Mouse (Mus musculus) limb, embryonic 14.5 days (tissue): ENCODE data around the gene Pfn1. TPM values are rescaled to one million over a fixed set of nuclear protein-coding genes. Genes with fewer than 3 reads are reported as not detected.

Experiments
- ATAC-seq: fragments of 200-750 bp; cut with Nextera tagmentation; 2 replicates; pipeline ENCODE4 v1.8.0; 2017; ENCODE audit warnings: low read depth, moderate number of reproducible peaks, moderate TSS enrichment; ENCODE audit not compliant: low FRiP score
- DNase-seq: peaks from one replicate; pipeline ENCODE4 v3.0.0-alpha.2; 2015; ENCODE audit warnings: low spot score
- H3K27ac ChIP-seq: fragments of 300-500 bp; sonication (generic); replicated peaks from 2 replicates; pipeline ENCODE4 v1.5.1; 2014; ENCODE audit warnings: low read depth, mild to moderate bottlenecking, low read length, moderate library complexity, mixed read lengths
- H3K27me3 ChIP-seq: fragments of 300-500 bp; sonication (generic); 2 replicates; pipeline ENCODE4 v1.6.1; 2014; ENCODE audit warnings: low read length, mixed read lengths; ENCODE audit not compliant: control insufficient read depth, insufficient read depth
- H3K36me3 ChIP-seq: fragments of 300-500 bp; sonication (generic); 2 replicates; pipeline ENCODE4 v1.6.1; 2014; ENCODE audit warnings: mild to moderate bottlenecking, low read length, moderate library complexity, mixed read lengths; ENCODE audit not compliant: control insufficient read depth, insufficient read depth
- H3K4me1 ChIP-seq: fragments of 300-500 bp; sonication (generic); 2 replicates; pipeline ENCODE4 v1.6.1; 2014; ENCODE audit warnings: antibody characterized with exemption, low read length, mixed read lengths; ENCODE audit not compliant: control insufficient read depth, insufficient read depth
- H3K4me2 ChIP-seq: fragments of 300-500 bp; sonication (generic); replicated peaks from 2 replicates; pipeline ENCODE4 v1.6.1; 2014; ENCODE audit warnings: low read depth, mild to moderate bottlenecking, low read length, moderate library complexity; ENCODE audit not compliant: severe bottlenecking
- H3K4me3 ChIP-seq: fragments of 300-500 bp; sonication (generic); replicated peaks from 2 replicates; pipeline ENCODE4 v1.5.1; 2014; ENCODE audit warnings: low read length
- H3K9ac ChIP-seq: fragments of 300-500 bp; sonication (generic); 2 replicates; pipeline ENCODE4 v1.6.1; 2014; ENCODE audit warnings: mild to moderate bottlenecking, low read depth, low read length, moderate library complexity; ENCODE audit not compliant: severe bottlenecking
- H3K9me3 ChIP-seq: fragments of 300-500 bp; sonication (generic); 2 replicates; pipeline ENCODE4 v1.6.1; 2016; ENCODE audit warnings: low read length; ENCODE audit not compliant: control insufficient read depth
- POLR2A ChIP-seq: fragments of 200-500 bp; IDR thresholded peaks from 2 replicates; pipeline ENCODE4 v1.8.0; 2012; ENCODE audit warnings: inconsistent platforms, mild to moderate bottlenecking, moderate library complexity, borderline replicate concordance; ENCODE audit not compliant: insufficient read depth, insufficient read length; ENCODE audit errors: extremely low read depth
- WGBS: fragments of 180-500 bp; shearing (Covaris S2); extraction: QIAGEN DNeasy Blood & Tissue Kit; methylation state at CpG from one replicate; pipeline ENCODE4 v1.1.7; 2014; 5-methylcytosine and 5-hydroxymethylcytosine counted together
- polyA plus RNA-seq, 2 experiments: library from polyadenylated mRNA; depleted of rRNA in 1 of 2; stranded (reverse) in 1 of 2; unstranded in 1 of 2; fragments of >200 nt; fragmentation: Nextera tagmentation in 1 of 2; extraction: Ambion mirVana in 1 of 2; gene quantifications; 2 replicates each; pipeline versions ENCODE4 v1.2.1 to v1.2.3; 2012 to 2014

Gene Pfn1
- polyA plus RNA-seq, 2 experiments = 946 to 1,675 TPM

GRCm38 (mm10) chr11:70623053-70623742 is 31.2 kb downstream of the Pfn1 start:
- Histone ChIP-seq H3K36me3 (no peaks in the 10 kb centered on the region), H3K9me3 (no peaks in the 10 kb centered on the region), H3K4me1 (no peaks in the 10 kb centered on the region), H3K4me2 (no peak overlapping the region), H3K27ac (no peak overlapping the region), H3K27me3 (no peaks in the 10 kb centered on the region), H3K4me3 (no peak overlapping the region), H3K9ac (no peak overlapping the region)
- WGBS = 80% methylated on average over 10 of the region's 10 CpGs
- no peak for TF ChIP-seq POLR2A
- ATAC-seq (no peak), DNase-seq (no peak)

- no peaks in the 10 kb centered on the region for H3K9me3 ChIP-seq
- no peak for TF ChIP-seq POLR2A
- H3K4me3 ChIP-seq = no peak overlapping the region
- H3K9ac ChIP-seq = no peak overlapping the region; the same call in 1 of the 2 replicates
- 39% methylated on average over 7 of the region's 7 CpGs for WGBS
- H3K36me3 ChIP-seq = no peaks in the 10 kb centered on the region
- no peaks in the 10 kb centered on the region for H3K27me3 ChIP-seq
- ATAC-seq (no peak), DNase-seq (no peak)
- no peak overlapping the region for H3K4me2 ChIP-seq
- H3K27ac ChIP-seq = no peak overlapping the region
- no peaks in the 10 kb centered on the region for H3K4me1 ChIP-seq
Observed at GRCm38 (mm10) chr11:70621972-70622814, 32.3 kb downstream of the Pfn1 start.

- no peaks in the 10 kb centered on the region for H3K27me3 ChIP-seq
- no peak within 1 kb of the TSS for H3K4me2 ChIP-seq
- no peak for TF ChIP-seq POLR2A
- no peak for DNase-seq
- H3K27ac ChIP-seq = no peak within 1 kb of the TSS
- no peak within 1 kb of the TSS for H3K9ac ChIP-seq
- H3K4me3 ChIP-seq = no peak within 1 kb of the TSS
- no peaks in the 10 kb centered on the region for H3K9me3 ChIP-seq
- no peak for ATAC-seq
- 42% methylated on average over 1 of the region's 1 CpGs for WGBS
- no peaks in the 10 kb centered on the region for H3K36me3 ChIP-seq
- peaks cover 10% of the 10 kb centered on the region; the same call in 1 of the 2 replicates for H3K4me1 ChIP-seq
Observed at GRCm38 (mm10) chr11:70619101-70619500, 35.3 kb downstream of the Pfn1 start, which contains the start of gene Chrne. TSS of gene Chrne (minus strand) at chr11:70619216.

- 0 out of 2 replicates have a peak, but pooled peaks have one; percentile 5 for ATAC-seq
- no peak for TF ChIP-seq POLR2A
Observed at GRCm38 (mm10) chr11:70615516-70616093, 38.8 kb downstream of the Pfn1 start, which contains the start of gene 4930544D05Rik. TSS of gene 4930544D05Rik (plus strand) at chr11:70615848.

GRCm38 (mm10) chr11:70615074-70615473 is 39.4 kb downstream of the Pfn1 start:
- Histone ChIP-seq H3K9ac (peak overlapping the region; percentile 38), H3K4me2 (peak overlapping the region; percentile 70), H3K27ac (no peak overlapping the region), H3K36me3 (peaks cover 31% of the 10 kb centered on the region), H3K4me1 (peaks cover 10% of the 10 kb centered on the region; the same call in 1 of the 2 replicates), H3K27me3 (no peaks in the 10 kb centered on the region), H3K4me3 (peak overlapping the region; percentile 29), H3K9me3 (no peaks in the 10 kb centered on the region)
- ATAC-seq (peak; percentile 69), DNase-seq (peak; percentile 69)
- 0 out of 2 replicates have a peak, but pooled peaks have one; percentile 2 for TF ChIP-seq POLR2A
- 1% methylated on average over 17 of the region's 17 CpGs for WGBS

More at GRCm38 (mm10) chr11:70615516-70616093, 38.8 kb downstream of the Pfn1 start, which contains the start of gene 4930544D05Rik:
- WGBS = 19% methylated on average over 21 of the region's 21 CpGs
- Histone ChIP-seq H3K27me3 (no peaks in the 10 kb centered on the region), H3K4me2 (peak within 1 kb of the TSS; percentile 70), H3K9ac (peak within 1 kb of the TSS; percentile 38), H3K27ac (no peak within 1 kb of the TSS), H3K4me1 (peaks cover 10% of the 10 kb centered on the region; the same call in 1 of the 2 replicates), H3K36me3 (peaks cover 26% of the 10 kb centered on the region), H3K9me3 (no peaks in the 10 kb centered on the region), H3K4me3 (peak within 1 kb of the TSS; percentile 29)
- no peak for DNase-seq
